Mouse (Mus musculus) liver, adult 2 months (tissue): ENCODE results near the gene Ppp3ca.

Experiments
- CTCF ChIP-seq: fragments of 200-500 bp; IDR thresholded peaks from 2 replicates; pipeline ENCODE4 v1.5.1; 2011; ENCODE audit warnings: low read depth, low read length, control low read depth
- POLR2A ChIP-seq: fragments of 200-500 bp; IDR thresholded peaks from 2 replicates; pipeline ENCODE4 v1.6.1; 2011; ENCODE audit warnings: low read length, control low read depth; ENCODE audit not compliant: insufficient read depth; ENCODE audit errors: extremely low read depth

GRCm38 (mm10) chr3:136863127-136863526, 193.2 kb downstream of the Ppp3ca start:
- TF ChIP-seq POLR2A (no peak), CTCF (no peak)
